11 mouse cellular contexts compared by ENCODE assay signal in the genomic region with DNA sequence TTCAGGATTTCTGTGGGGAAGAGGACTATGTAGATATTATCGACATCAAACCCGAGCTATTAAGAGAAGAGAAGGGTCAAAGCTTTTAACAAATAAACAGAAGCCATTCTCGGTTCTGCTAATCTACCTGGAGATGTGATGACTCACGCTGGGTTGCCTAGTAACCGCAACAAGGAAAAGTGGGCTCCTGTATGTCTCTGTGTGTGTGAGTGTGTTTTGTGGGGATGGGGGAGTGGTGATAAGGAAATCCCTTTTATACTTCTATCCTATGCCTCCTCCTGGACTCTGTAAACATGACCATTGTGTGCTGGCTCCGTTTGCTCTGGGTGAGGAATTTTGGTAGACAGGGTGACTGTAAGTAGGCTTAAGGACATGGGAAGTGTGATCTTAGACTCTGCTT.
DNase-seq lines count a peak whose midpoint lies in the region; ATAC-seq and TF ChIP-seq lines count a peak whose summit lies in the region.
"Had no signal": no experiment of that assay in that cellular context is flagged by ENCODE, and none has a peak within 500 bp of the region (broad histone marks: within the 10 kb centered on the region; RNA-seq: fewer than 3 reads in every experiment).

No protein-coding gene starts in this region.

- H3K27ac ChIP-seq in intestine, embryonic 14.5 days (ENCODE audit: low read depth) = no peak overlapping the region
- no peak overlapping the region for H3K27ac ChIP-seq in intestine, postnatal 0 days (ENCODE audit: low read depth, low read length)
- H3K27ac ChIP-seq in embryonic facial prominence, embryonic 14.5 days (replicated peaks; ENCODE audit: low read depth, low read length) = no peak overlapping the region
- H3K27ac ChIP-seq in midbrain, embryonic 14.5 days (replicated peaks; ENCODE audit: low read depth, low read length) = peak overlapping the region; percentile 10
- H3K27ac ChIP-seq in layer of hippocampus, adult 2 months = no peak overlapping the region
- no peak overlapping the region for H3K27ac ChIP-seq in liver, postnatal 0 days (ENCODE audit: low read depth)

- H3K9me3 ChIP-seq in intestine, embryonic 14.5 days (ENCODE audit: control insufficient read depth, low read length) = no peaks in the 10 kb centered on the region
- H3K9me3 ChIP-seq in intestine, postnatal 0 days (ENCODE audit: control insufficient read depth) = no peaks in the 10 kb centered on the region
- no peaks in the 10 kb centered on the region for H3K9me3 ChIP-seq in embryonic facial prominence, embryonic 14.5 days (ENCODE audit: control insufficient read depth, low read length)
- no peaks in the 10 kb centered on the region for H3K9me3 ChIP-seq in midbrain, embryonic 14.5 days (ENCODE audit: control insufficient read depth, low read length)
- H3K9me3 ChIP-seq in liver, postnatal 0 days (ENCODE audit: low read length) = no peaks in the 10 kb centered on the region

- peak overlapping the region; percentile 11; the same call in 1 of the 2 replicates for H3K4me2 ChIP-seq in intestine, embryonic 14.5 days (ENCODE audit: low read length)
- H3K4me2 ChIP-seq in intestine, postnatal 0 days (replicated peaks; ENCODE audit: low read depth) = no peak overlapping the region
- 0 out of 2 replicates have a peak overlapping the region, but pooled peaks have one; percentile 5 for H3K4me2 ChIP-seq in embryonic facial prominence, embryonic 14.5 days (ENCODE audit: low read depth, low read length)
- peak overlapping the region; percentile 20 for H3K4me2 ChIP-seq in midbrain, embryonic 14.5 days (ENCODE audit: low read length)
- no peak overlapping the region for H3K4me2 ChIP-seq in liver, postnatal 0 days (ENCODE audit: low read depth, low read length)

- H3K4me1 ChIP-seq in intestine, embryonic 14.5 days (replicated peaks; ENCODE audit: control insufficient read depth, insufficient read depth, low read length) = peaks cover 19% of the 10 kb centered on the region
- no peaks in the 10 kb centered on the region for H3K4me1 ChIP-seq in intestine, postnatal 0 days (replicated peaks; ENCODE audit: control insufficient read depth, insufficient read depth, low read length)
- peaks cover 10% of the 10 kb centered on the region; the same call in 1 of the 2 replicates for H3K4me1 ChIP-seq in embryonic facial prominence, embryonic 14.5 days (ENCODE audit: control insufficient read depth, insufficient read depth, low read length)
- H3K4me1 ChIP-seq in midbrain, embryonic 14.5 days (ENCODE audit: control insufficient read depth, insufficient read depth, low read length) = peaks cover 32% of the 10 kb centered on the region
- H3K4me1 ChIP-seq in liver, postnatal 0 days (ENCODE audit: insufficient read depth) = no peaks in the 10 kb centered on the region

- TF ChIP-seq CTCF in intestine, postnatal 0 days (IDR thresholded peaks at IDR 0.05; ENCODE audit: low read depth) = no peak
- TF ChIP-seq CTCF in brain, embryonic 14.5 days (IDR thresholded peaks at IDR 0.05; ENCODE audit: borderline replicate concordance, extremely low read depth, insufficient read depth, insufficient read length) = no peak
- no peak for TF ChIP-seq CTCF in layer of hippocampus, adult 2 months (conservative IDR thresholded peaks at IDR 0.05)
- TF ChIP-seq CTCF in liver, postnatal 0 days (IDR thresholded peaks at IDR 0.05; ENCODE audit: low read depth) = no peak

- H3K36me3 ChIP-seq in intestine, embryonic 14.5 days (ENCODE audit: control insufficient read depth, insufficient read depth, low read length) = no peaks in the 10 kb centered on the region
- no peaks in the 10 kb centered on the region for H3K36me3 ChIP-seq in intestine, postnatal 0 days (ENCODE audit: control insufficient read depth, insufficient read depth)
- H3K36me3 ChIP-seq in embryonic facial prominence, embryonic 14.5 days (ENCODE audit: control insufficient read depth, insufficient read depth, low read length) = no peaks in the 10 kb centered on the region
- no peaks in the 10 kb centered on the region for H3K36me3 ChIP-seq in midbrain, embryonic 14.5 days (ENCODE audit: control insufficient read depth, insufficient read depth, low read length)
- H3K36me3 ChIP-seq in liver, postnatal 0 days (replicated peaks; ENCODE audit: insufficient read depth, low read length) = no peaks in the 10 kb centered on the region

- no peak for TF ChIP-seq EP300 in liver, postnatal 0 days (IDR thresholded peaks at IDR 0.05; ENCODE audit: low read depth)

- no peak for DNase-seq in intestine, embryonic 14.5 days (ENCODE audit: low spot score)
- peak; percentile 81 for DNase-seq in brain, embryonic 14.5 days (ENCODE audit: low read depth)
- DNase-seq in embryonic facial prominence, embryonic 14.5 days (ENCODE audit: low spot score) = peak; percentile 35
- DNase-seq in midbrain, embryonic 14.5 days = peak; percentile 77
- DNase-seq in layer of hippocampus, adult 2 months (ENCODE audit: low spot score in 2 of 2) = no peak
- DNase-seq in liver, postnatal 0 days = no peak
- DNase-seq: adrenal gland, adult 2 months; cerebellum, adult 11 months; kidney, postnatal 36 days; thymus, postnatal 25 days had no signal

- no peaks in the 10 kb centered on the region for H3K27me3 ChIP-seq in intestine, embryonic 14.5 days (replicated peaks; ENCODE audit: control insufficient read depth, insufficient read depth, low read length)
- H3K27me3 ChIP-seq in intestine, postnatal 0 days (replicated peaks; ENCODE audit: control insufficient read depth, insufficient read depth, low read length) = no peaks in the 10 kb centered on the region
- H3K27me3 ChIP-seq in embryonic facial prominence, embryonic 14.5 days (replicated peaks; ENCODE audit: control insufficient read depth, insufficient read depth, low read length) = no peaks in the 10 kb centered on the region
- no peaks in the 10 kb centered on the region for H3K27me3 ChIP-seq in midbrain, embryonic 14.5 days (ENCODE audit: control insufficient read depth, insufficient read depth, low read length)
- H3K27me3 ChIP-seq in liver, postnatal 0 days (ENCODE audit: insufficient read depth, low read length) = no peaks in the 10 kb centered on the region

- ATAC-seq in intestine, embryonic 14.5 days (replicated peaks; ENCODE audit: low FRiP score, low TSS enrichment, low read depth) = peak; percentile 87
- ATAC-seq in intestine, postnatal 0 days = no peak
- ATAC-seq in embryonic facial prominence, embryonic 14.5 days (ENCODE audit: low read depth) = peak; percentile 62; the same call in 1 of the 2 replicates
- peak; percentile 58 for ATAC-seq in midbrain, embryonic 14.5 days (ENCODE audit: low FRiP score, low TSS enrichment)
- ATAC-seq in liver, postnatal 0 days = no peak

- H3K9ac ChIP-seq in intestine, embryonic 14.5 days (ENCODE audit: low read length) = no peak overlapping the region
- H3K9ac ChIP-seq in intestine, postnatal 0 days (ENCODE audit: low read depth, low read length) = no peak overlapping the region
- no peak overlapping the region for H3K9ac ChIP-seq in embryonic facial prominence, embryonic 14.5 days (ENCODE audit: low read depth, low read length)
- no peak overlapping the region for H3K9ac ChIP-seq in midbrain, embryonic 14.5 days (replicated peaks; ENCODE audit: low read length)
- no peak overlapping the region for H3K9ac ChIP-seq in liver, postnatal 0 days (replicated peaks)

- 20% methylated on average over 6 of the region's 6 CpGs for WGBS in intestine, embryonic 14.5 days
- WGBS in intestine, postnatal 0 days = 20% methylated on average over 6 of the region's 6 CpGs
- 20% methylated on average over 6 of the region's 6 CpGs for WGBS in embryonic facial prominence, embryonic 14.5 days
- 17% methylated on average over 6 of the region's 6 CpGs for WGBS in midbrain, embryonic 14.5 days
- 39% methylated on average over 6 of the region's 6 CpGs for WGBS in liver, postnatal 0 days (ENCODE audit: insufficient replicate concordance)

- no peak overlapping the region for H3K4me3 ChIP-seq in intestine, embryonic 14.5 days (ENCODE audit: low read depth, low read length)
- no peak overlapping the region for H3K4me3 ChIP-seq in intestine, postnatal 0 days (ENCODE audit: low read depth, low read length)
- H3K4me3 ChIP-seq in embryonic facial prominence, embryonic 14.5 days (ENCODE audit: low read depth, low read length) = no peak overlapping the region
- no peak overlapping the region for H3K4me3 ChIP-seq in midbrain, embryonic 14.5 days (replicated peaks; ENCODE audit: low read depth, low read length)
- no peak overlapping the region for H3K4me3 ChIP-seq in layer of hippocampus, adult 2 months
- no peak overlapping the region for H3K4me3 ChIP-seq in liver, postnatal 0 days (ENCODE audit: low read depth, low read length)

- TF ChIP-seq POLR2A in brain, embryonic 14.5 days (IDR thresholded peaks at IDR 0.05; ENCODE audit: borderline replicate concordance, extremely low read depth, insufficient read depth, insufficient read length, poor library complexity, severe bottlenecking) = no peak

Comparison
In these comparisons a context has a peak if more than half of its experiments do, and no peak if none do; other contexts are left out.
1. ATAC-seq: peak in intestine, embryonic 14.5 days (single experiment), embryonic facial prominence, embryonic 14.5 days (single experiment) and midbrain, embryonic 14.5 days (single experiment); none in intestine, postnatal 0 days (single experiment) and liver, postnatal 0 days (single experiment).
2. H3K4me2 ChIP-seq: peak in intestine, embryonic 14.5 days (single experiment), embryonic facial prominence, embryonic 14.5 days (single experiment) and midbrain, embryonic 14.5 days (single experiment); none in intestine, postnatal 0 days (single experiment) and liver, postnatal 0 days (single experiment).
3. DNase-seq: peak in brain, embryonic 14.5 days (single experiment), embryonic facial prominence, embryonic 14.5 days (single experiment) and midbrain, embryonic 14.5 days (single experiment); none in intestine, embryonic 14.5 days (single experiment), layer of hippocampus, adult 2 months (0 of 2) and liver, postnatal 0 days (single experiment).